Mouse (Mus musculus): ENCODE data around the gene Gm10053.

- TF ChIP-seq CTCF (IDR thresholded peaks at IDR 0.05; ENCODE audit: low read depth) (no peak), EP300 (IDR thresholded peaks at IDR 0.05; ENCODE audit: low read depth) (no peak)
These were observed 11.4 kb downstream of the Gm10053 start for GRCm38 (mm10) chr19:24886888-24887287.

Data from liver, embryonic 14.5 days (tissue).